In genomic region chr3:116729483-116730174, GRCm38 (mm10) we compare ENCODE assay signal across 37 mouse cellular contexts. TPM values are rescaled to one million over a fixed set of nuclear protein-coding genes. Genes with fewer than 3 reads are reported as not detected.
DNase-seq lines count a peak whose midpoint lies in the region; ATAC-seq lines count a peak whose summit lies in the region.
"Had no signal": no experiment of that assay in that cellular context is flagged by ENCODE, and none has a peak within 500 bp of the region (broad histone marks: within the 10 kb centered on the region; RNA-seq: fewer than 3 reads in every experiment).

No protein-coding gene starts in this region.

- H3K36me3 ChIP-seq in forebrain, embryonic 16.5 days (ENCODE audit: control insufficient read depth, insufficient read depth) = no peaks in the 10 kb centered on the region
- H3K36me3 ChIP-seq in forebrain, embryonic 13.5 days (ENCODE audit: poor library complexity, severe bottlenecking) = no peaks in the 10 kb centered on the region
- no peaks in the 10 kb centered on the region for H3K36me3 ChIP-seq in midbrain, embryonic 14.5 days (ENCODE audit: control insufficient read depth, insufficient read depth, low read length)
- no peaks in the 10 kb centered on the region for H3K36me3 ChIP-seq in midbrain, embryonic 10.5 days
- H3K36me3 ChIP-seq: embryonic facial prominence, embryonic 10.5 days; embryonic facial prominence, embryonic 15.5 days; hindbrain, embryonic 15.5 days; neural tube, embryonic 13.5 days had no signal

- H3K4me2 ChIP-seq in forebrain, embryonic 16.5 days (ENCODE audit: low read length) = no peak overlapping the region
- no peak overlapping the region for H3K4me2 ChIP-seq in forebrain, embryonic 13.5 days
- no peak overlapping the region for H3K4me2 ChIP-seq in midbrain, embryonic 14.5 days (ENCODE audit: low read length)
- H3K4me2 ChIP-seq: embryonic facial prominence, embryonic 15.5 days; heart, embryonic 11.5 days; hindbrain, embryonic 15.5 days; neural tube, embryonic 13.5 days had no signal

- WGBS in forebrain, embryonic 16.5 days = 53% methylated on average over 2 of the region's 2 CpGs
- WGBS in forebrain, embryonic 13.5 days = 45% methylated on average over 2 of the region's 2 CpGs
- WGBS in midbrain, embryonic 14.5 days = 81% methylated on average over 2 of the region's 2 CpGs
- 78% methylated on average over 2 of the region's 2 CpGs for WGBS in midbrain, embryonic 10.5 days

- H3K4me1 ChIP-seq in forebrain, embryonic 16.5 days (replicated peaks; ENCODE audit: control insufficient read depth, insufficient read depth, low read length) = 0 out of 2 replicates have a peak, but pooled peaks cover 3% of the 10 kb centered on the region
- H3K4me1 ChIP-seq in forebrain, embryonic 13.5 days = peaks cover 7% of the 10 kb centered on the region
- no peaks in the 10 kb centered on the region for H3K4me1 ChIP-seq in midbrain, embryonic 14.5 days (ENCODE audit: control insufficient read depth, insufficient read depth, low read length)
- H3K4me1 ChIP-seq in midbrain, embryonic 10.5 days = no peaks in the 10 kb centered on the region
- H3K4me1 ChIP-seq: embryonic facial prominence, embryonic 10.5 days; embryonic facial prominence, embryonic 15.5 days had no signal

- no peak overlapping the region for H3K27ac ChIP-seq in forebrain, embryonic 16.5 days (ENCODE audit: low read length)
- H3K27ac ChIP-seq in forebrain, embryonic 13.5 days = no peak overlapping the region
- H3K27ac ChIP-seq in midbrain, embryonic 14.5 days (replicated peaks; ENCODE audit: low read depth, low read length) = no peak overlapping the region
- no peak overlapping the region for H3K27ac ChIP-seq in midbrain, embryonic 10.5 days (replicated peaks)
- H3K27ac ChIP-seq: embryonic facial prominence, embryonic 10.5 days; embryonic facial prominence, embryonic 15.5 days; hindbrain, embryonic 15.5 days; kidney, postnatal 0 days; liver, embryonic 14.5 days; neural tube, embryonic 13.5 days had no signal

- H3K27me3 ChIP-seq in forebrain, embryonic 16.5 days (replicated peaks; ENCODE audit: control insufficient read depth, insufficient read depth, low read length) = no peaks in the 10 kb centered on the region
- no peaks in the 10 kb centered on the region for H3K27me3 ChIP-seq in forebrain, embryonic 13.5 days
- H3K27me3 ChIP-seq in midbrain, embryonic 14.5 days (ENCODE audit: control insufficient read depth, insufficient read depth, low read length) = no peaks in the 10 kb centered on the region
- no peaks in the 10 kb centered on the region for H3K27me3 ChIP-seq in midbrain, embryonic 10.5 days (ENCODE audit: low read depth, poor library complexity, severe bottlenecking)
- H3K27me3 ChIP-seq: embryonic facial prominence, embryonic 15.5 days; hindbrain, embryonic 15.5 days; neural tube, embryonic 13.5 days had no signal

- peak; percentile 21 for DNase-seq in midbrain, embryonic 14.5 days
- DNase-seq in midbrain, embryonic 10.5 days (ENCODE audit: low spot score) = no peak
- DNase-seq in retina, postnatal 1 day = peak; percentile 83
- DNase-seq in right cerebral cortex, adult 2 months (ENCODE audit: low spot score in 2 of 2) = no peak
- no peak for DNase-seq in urinary bladder, postnatal 36 days (ENCODE audit: low spot score in 2 of 2)
- DNase-seq: adrenal gland, postnatal 25 days; cerebellum, adult 18-20 months; cerebellum, postnatal 14 days; gastrocnemius, postnatal 25 days; heart, adult 18-20 months; heart, postnatal 36 days; kidney, adult 2 months; layer of hippocampus, adult 9-11 months; liver; lung, adult 2 months; lung, postnatal 10 days; spleen, adult 18-20 months; thymus, postnatal 14 days had no signal

- no peak overlapping the region for H3K9ac ChIP-seq in forebrain, embryonic 16.5 days (replicated peaks; ENCODE audit: low read depth, low read length)
- no peak overlapping the region for H3K9ac ChIP-seq in forebrain, embryonic 13.5 days
- H3K9ac ChIP-seq in midbrain, embryonic 14.5 days (replicated peaks; ENCODE audit: low read length) = no peak overlapping the region
- H3K9ac ChIP-seq: embryonic facial prominence, embryonic 15.5 days; hindbrain, embryonic 15.5 days; liver, embryonic 14.5 days; neural tube, embryonic 13.5 days had no signal

- H3K9me3 ChIP-seq in forebrain, embryonic 16.5 days (ENCODE audit: control insufficient read depth, low read length) = no peaks in the 10 kb centered on the region
- H3K9me3 ChIP-seq in forebrain, embryonic 13.5 days (replicated peaks) = no peaks in the 10 kb centered on the region
- no peaks in the 10 kb centered on the region for H3K9me3 ChIP-seq in midbrain, embryonic 14.5 days (ENCODE audit: control insufficient read depth, low read length)
- no peaks in the 10 kb centered on the region for H3K9me3 ChIP-seq in midbrain, embryonic 10.5 days (replicated peaks)
- H3K9me3 ChIP-seq: embryonic facial prominence, embryonic 10.5 days; embryonic facial prominence, embryonic 15.5 days; hindbrain, embryonic 15.5 days; neural tube, embryonic 13.5 days had no signal

- peak; percentile 54 for ATAC-seq in forebrain, embryonic 16.5 days
- ATAC-seq in forebrain, embryonic 13.5 days = no peak
- no peak for ATAC-seq in midbrain, embryonic 14.5 days (ENCODE audit: low FRiP score, low TSS enrichment)
- ATAC-seq in granulocyte monocyte progenitor cell, adult 5-6 weeks (replicated peaks; ENCODE audit: poor library complexity, severe bottlenecking) = peak; percentile 58

- H3K4me3 ChIP-seq in forebrain, embryonic 16.5 days (replicated peaks; ENCODE audit: low read length) = no peak overlapping the region
- no peak overlapping the region for H3K4me3 ChIP-seq in forebrain, embryonic 13.5 days
- H3K4me3 ChIP-seq in midbrain, embryonic 14.5 days (replicated peaks; ENCODE audit: low read depth, low read length) = no peak overlapping the region
- no peak overlapping the region for H3K4me3 ChIP-seq in midbrain, embryonic 10.5 days
- H3K4me3 ChIP-seq: embryonic facial prominence, embryonic 10.5 days; embryonic facial prominence, embryonic 15.5 days; hindbrain, embryonic 15.5 days; neural tube, embryonic 13.5 days had no signal

RNA-seq across cellular contexts. Expression of gene Slc35a3, which starts 17.0 kb away (rescaled TPM):
- polyA plus RNA-seq in forebrain, embryonic 16.5 days (2015; fragmentation: Nextera tagmentation; extraction: Ambion mirVana) = 8.1 and 8.3 TPM in 2 replicates
- polyA plus RNA-seq in forebrain, embryonic 13.5 days (2015; fragmentation: Nextera tagmentation; extraction: Ambion mirVana) = 5.3 and 6.0 TPM in 2 replicates
- 7.9 and 8.3 TPM in 2 replicates for polyA plus RNA-seq in midbrain, embryonic 14.5 days (2014; fragmentation: Nextera tagmentation; extraction: Ambion mirVana)
- polyA plus RNA-seq in midbrain, embryonic 10.5 days (2016; fragmentation: Nextera tagmentation; extraction: Ambion mirVana) = 7.3 and 8.3 TPM in 2 replicates
- total RNA-seq in granulocyte monocyte progenitor cell, adult 5-6 weeks (2014; fragmentation: Nextera tagmentation) = 30.0 and 33.6 TPM in 2 replicates
- 59.4 and 68.3 TPM in 2 replicates for total RNA-seq in granulocyte monocyte progenitor cell, adult 5-6 weeks (2017)

RNA-seq across cellular contexts. Expression of gene Gm43191, which starts 48.6 kb away (rescaled TPM):
- not detected in 2 replicates for polyA plus RNA-seq in forebrain, embryonic 16.5 days (2015; fragmentation: Nextera tagmentation; extraction: Ambion mirVana)
- polyA plus RNA-seq in forebrain, embryonic 13.5 days (2015; fragmentation: Nextera tagmentation; extraction: Ambion mirVana) = 0.33 TPM in 1 of 2 replicates, not detected in the other
- polyA plus RNA-seq in midbrain, embryonic 14.5 days (2014; fragmentation: Nextera tagmentation; extraction: Ambion mirVana) = not detected in 2 replicates
- not detected in 2 replicates for polyA plus RNA-seq in midbrain, embryonic 10.5 days (2016; fragmentation: Nextera tagmentation; extraction: Ambion mirVana)
- total RNA-seq in granulocyte monocyte progenitor cell, adult 5-6 weeks (2014; fragmentation: Nextera tagmentation) = not detected in 2 replicates
- total RNA-seq in granulocyte monocyte progenitor cell, adult 5-6 weeks (2017) = not detected in 2 replicates
- total RNA-seq: adrenal gland, adult 18-20 months; gastrocnemius, adult 18-20 months; gastrocnemius, postnatal 25 days; heart, adult 18-20 months; heart, postnatal 36 days; left cerebral cortex, postnatal 14 days had no signal
- polyA plus RNA-seq: embryonic facial prominence, embryonic 10.5 days; embryonic facial prominence, embryonic 15.5 days; frontal cortex, adult 2 months; heart, embryonic 11.5 days; heart, embryonic 16.5 days; hindbrain, embryonic 15.5 days; intestine, embryonic 14.5 days; kidney, adult 2 months; kidney, postnatal 0 days; limb, embryonic 11.5 days; liver, embryonic 14.5 days; lung, adult 2 months; neural tube, embryonic 13.5 days; stomach, embryonic 16.5 days; urinary bladder, adult 2 months had no signal

Comparison
In these comparisons a context has a peak if more than half of its experiments do, and no peak if none do; other contexts are left out.
1. ATAC-seq: peak in forebrain, embryonic 16.5 days (single experiment) and granulocyte monocyte progenitor cell, adult 5-6 weeks (single experiment); none in forebrain, embryonic 13.5 days (single experiment) and midbrain, embryonic 14.5 days (single experiment).
2. DNase-seq: peak in midbrain, embryonic 14.5 days (single experiment) and retina, postnatal 1 day (single experiment); none in midbrain, embryonic 10.5 days (single experiment), right cerebral cortex, adult 2 months (0 of 2) and urinary bladder, postnatal 36 days (0 of 2).